Mouse (Mus musculus): Measurements from ENCODE around the gene Hoxc5. TPM values are rescaled to one million over a fixed set of nuclear protein-coding genes. Genes with fewer than 3 reads are reported as not detected.

The Hoxc5 gene
- polyA plus RNA-seq, 2 experiments: 0.06 TPM; not detected in 1

- H3K4me3 ChIP-seq (ENCODE audit: insufficient read depth in 1 of 2, low read depth in 2 of 2, low read length in 2 of 2): no peak overlapping the region
- DNase-seq (ENCODE audit: low read depth in 3 of 3, low spot score in 3 of 3) (no peak), ATAC-seq (ENCODE audit: insufficient read depth) (no peak)
- TF ChIP-seq CTCF (IDR thresholded peaks at IDR 0.05; ENCODE audit: low read depth) (no peak), EP300 (IDR thresholded peaks at IDR 0.05; ENCODE audit: low read depth) (no peak)
- 1% methylated on average over 11 of the region's 11 CpGs for WGBS (ENCODE audit: insufficient replicate concordance)
- no peak overlapping the region for H3K9ac ChIP-seq (replicated peaks)
- H3K4me2 ChIP-seq (ENCODE audit: low read depth): no peak overlapping the region
- H3K4me1 ChIP-seq (replicated peaks; ENCODE audit: control insufficient read depth in 2 of 2, insufficient read depth in 2 of 2, low read length in 1 of 2): no peaks in the 10 kb centered on the region
- H3K27ac ChIP-seq: no peak overlapping the region
- H3K36me3 ChIP-seq (replicated peaks; ENCODE audit: control insufficient read depth, insufficient read depth, low read depth): no peaks in the 10 kb centered on the region
- H3K27me3 ChIP-seq (ENCODE audit: control insufficient read depth, insufficient read depth, low read length): peaks cover 95% of the 10 kb centered on the region
- no peaks in the 10 kb centered on the region for H3K9me3 ChIP-seq (ENCODE audit: control insufficient read depth, low read length)
Observed at GRCm38 (mm10) chr15:102992206-102992605, 25.0 kb downstream of the Hoxc5 start.

DNA sequence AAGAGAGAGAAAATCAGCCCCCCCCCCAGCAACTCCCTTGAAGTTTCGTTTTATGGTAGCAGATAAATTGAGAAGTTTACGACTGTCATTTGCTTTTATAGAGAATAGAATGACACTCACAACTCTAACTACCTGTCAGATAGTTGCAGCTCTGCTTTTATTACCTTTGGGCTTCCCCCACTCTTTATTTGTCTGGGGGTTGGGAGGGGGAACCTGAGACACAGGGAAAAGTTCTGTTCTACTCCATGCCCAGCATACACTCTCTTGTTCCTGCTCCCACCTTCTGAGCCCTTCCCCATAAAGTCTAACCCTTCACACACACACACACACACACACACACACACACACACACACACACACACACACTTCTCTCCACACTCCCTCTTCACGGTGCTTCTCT, 25.6 kb downstream of the Hoxc5 start:
- Histone ChIP-seq H3K27ac (no peak overlapping the region), H3K4me3 (ENCODE audit: insufficient read depth in 1 of 2, low read depth in 2 of 2, low read length in 2 of 2) (no peak overlapping the region), H3K27me3 (ENCODE audit: control insufficient read depth, insufficient read depth, low read length) (peaks cover 95% of the 10 kb centered on the region), H3K4me2 (ENCODE audit: low read depth) (no peak overlapping the region), H3K9ac (replicated peaks) (no peak overlapping the region), H3K4me1 (replicated peaks; ENCODE audit: control insufficient read depth in 2 of 2, insufficient read depth in 2 of 2, low read length in 1 of 2) (no peaks in the 10 kb centered on the region), H3K9me3 (ENCODE audit: control insufficient read depth, low read length) (no peaks in the 10 kb centered on the region), H3K36me3 (replicated peaks; ENCODE audit: control insufficient read depth, insufficient read depth, low read depth) (no peaks in the 10 kb centered on the region)
- no peak for DNase-seq (ENCODE audit: low read depth in 3 of 3, low spot score in 3 of 3)
- ATAC-seq (ENCODE audit: insufficient read depth): no peak
- 5% methylated on average over 3 of the region's 3 CpGs for WGBS (ENCODE audit: insufficient replicate concordance)
- TF ChIP-seq EP300 (IDR thresholded peaks at IDR 0.05; ENCODE audit: low read depth) (no peak), CTCF (IDR thresholded peaks at IDR 0.05; ENCODE audit: low read depth) (no peak)

GRCm38 (mm10) chr15:102996548-102996947, 29.3 kb downstream of the Hoxc5 start:
- H3K9ac ChIP-seq (replicated peaks): no peak overlapping the region
- WGBS (ENCODE audit: insufficient replicate concordance): 4% methylated on average over 9 of the region's 9 CpGs
- H3K9me3 ChIP-seq (ENCODE audit: control insufficient read depth, low read length): no peaks in the 10 kb centered on the region
- no peak for TF ChIP-seq EP300 (IDR thresholded peaks at IDR 0.05; ENCODE audit: low read depth)
- no peak overlapping the region for H3K4me3 ChIP-seq (ENCODE audit: insufficient read depth in 1 of 2, low read depth in 2 of 2, low read length in 2 of 2)
- peaks cover 96% of the 10 kb centered on the region for H3K27me3 ChIP-seq (ENCODE audit: control insufficient read depth, insufficient read depth, low read length)
- ATAC-seq (ENCODE audit: insufficient read depth): no peak
- DNase-seq (ENCODE audit: low read depth in 3 of 3, low spot score in 3 of 3): no peak
- no peak overlapping the region for H3K27ac ChIP-seq
- H3K4me2 ChIP-seq (ENCODE audit: low read depth): no peak overlapping the region
- H3K36me3 ChIP-seq (replicated peaks; ENCODE audit: control insufficient read depth, insufficient read depth, low read depth): no peaks in the 10 kb centered on the region
- no peaks in the 10 kb centered on the region for H3K4me1 ChIP-seq (replicated peaks; ENCODE audit: control insufficient read depth in 2 of 2, insufficient read depth in 2 of 2, low read length in 1 of 2)

DNA sequence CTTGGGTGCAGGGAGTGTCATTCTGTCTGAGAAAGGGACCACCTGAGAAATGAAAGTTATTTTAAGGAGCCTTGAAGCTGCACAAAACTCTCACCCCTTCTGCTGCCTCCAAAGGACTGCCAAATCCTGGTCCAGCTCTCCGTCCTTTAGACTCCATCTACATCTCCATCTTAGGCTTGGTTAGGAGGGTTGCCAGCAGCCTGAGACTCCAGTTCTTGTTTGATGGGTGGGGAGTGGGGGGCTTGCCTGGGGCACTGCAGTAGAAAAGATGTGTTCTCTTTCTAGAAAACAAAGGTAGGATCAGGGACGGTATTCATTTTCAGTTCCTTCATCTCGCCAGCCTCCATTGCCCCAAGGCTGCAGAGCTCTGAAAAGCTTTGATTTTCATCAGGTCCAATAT, 30.2 kb downstream of the Hoxc5 start:
- H3K4me2 ChIP-seq (ENCODE audit: low read depth): no peak overlapping the region
- no peaks in the 10 kb centered on the region for H3K4me1 ChIP-seq (replicated peaks; ENCODE audit: control insufficient read depth in 2 of 2, insufficient read depth in 2 of 2, low read length in 1 of 2)
- peaks cover 96% of the 10 kb centered on the region for H3K27me3 ChIP-seq (ENCODE audit: control insufficient read depth, insufficient read depth, low read length)
- ATAC-seq (ENCODE audit: insufficient read depth) (no peak), DNase-seq (ENCODE audit: low read depth in 3 of 3, low spot score in 3 of 3) (no peak)
- no peak overlapping the region for H3K4me3 ChIP-seq (ENCODE audit: insufficient read depth in 1 of 2, low read depth in 2 of 2, low read length in 2 of 2)
- TF ChIP-seq CTCF (IDR thresholded peaks at IDR 0.05; ENCODE audit: low read depth): no peak
- TF ChIP-seq EP300 (IDR thresholded peaks at IDR 0.05; ENCODE audit: low read depth): no peak
- H3K27ac ChIP-seq: no peak overlapping the region
- H3K9me3 ChIP-seq (ENCODE audit: control insufficient read depth, low read length): no peaks in the 10 kb centered on the region
- WGBS (ENCODE audit: insufficient replicate concordance): 2% methylated on average over 3 of the region's 3 CpGs
- no peak overlapping the region for H3K9ac ChIP-seq (replicated peaks)
- H3K36me3 ChIP-seq (replicated peaks; ENCODE audit: control insufficient read depth, insufficient read depth, low read depth): no peaks in the 10 kb centered on the region

GRCm38 (mm10) chr15:102997939-102998355, 30.7 kb downstream of the Hoxc5 start, which contains the start of gene Hoxc6:
Gene Hoxc6 (plus strand): TSS chr15:102998257.
- peak within 1 kb of the TSS; percentile 60 for H3K4me2 ChIP-seq (ENCODE audit: low read depth)
- no peaks in the 10 kb centered on the region for H3K4me1 ChIP-seq (replicated peaks; ENCODE audit: control insufficient read depth in 2 of 2, insufficient read depth in 2 of 2, low read length in 1 of 2)
- peak within 1 kb of the TSS in 1 of 2 experiments; percentile 12; a peak in 1 of 4 replicates for H3K4me3 ChIP-seq (ENCODE audit: insufficient read depth in 1 of 2, low read depth in 2 of 2, low read length in 2 of 2)
- peaks cover 96% of the 10 kb centered on the region for H3K27me3 ChIP-seq (ENCODE audit: control insufficient read depth, insufficient read depth, low read length)
- H3K9ac ChIP-seq (replicated peaks): no peak within 1 kb of the TSS
- H3K27ac ChIP-seq: no peak within 1 kb of the TSS
- DNase-seq (ENCODE audit: low read depth in 3 of 3, low spot score in 3 of 3): no peak
- H3K9me3 ChIP-seq (ENCODE audit: control insufficient read depth, low read length): no peaks in the 10 kb centered on the region
- no peak for TF ChIP-seq EP300 (IDR thresholded peaks at IDR 0.05; ENCODE audit: low read depth)
- TF ChIP-seq CTCF (IDR thresholded peaks at IDR 0.05; ENCODE audit: low read depth): no peak
- H3K36me3 ChIP-seq (replicated peaks; ENCODE audit: control insufficient read depth, insufficient read depth, low read depth): no peaks in the 10 kb centered on the region
- WGBS (ENCODE audit: insufficient replicate concordance): 2% methylated on average over 19 of the region's 19 CpGs
- no peak for ATAC-seq (ENCODE audit: insufficient read depth)
